Mouse (Mus musculus): ENCODE measurements around the gene Cpt1b.
"Not testable (repeated sequence)": the region's sequence is repeated elsewhere in the genome, so short reads cannot be mapped to it uniquely, and the experiment has no call there.

The Cpt1b gene

GRCm38 (mm10) chr15:89431806-89432205 lies 6.1 kb upstream of the Cpt1b start:
- DNase-seq = no peak

- DNase-seq = no peak
Observed at GRCm38 (mm10) chr15:89431271-89431670, 5.6 kb upstream of the Cpt1b start.

GRCm38 (mm10) chr15:89430771-89431170 lies 5.1 kb upstream of the Cpt1b start:
- DNase-seq = not testable (repeated sequence)

- no peak for DNase-seq
Observed at GRCm38 (mm10) chr15:89430341-89430740, 4.7 kb upstream of the Cpt1b start.

- DNase-seq = peak; percentile 93
Observed at GRCm38 (mm10) chr15:89429352-89430221, 3.9 kb upstream of the Cpt1b start, which contains the start of the genes C730034F03Rik, Gm44502 and Chkb. C730034F03Rik (plus strand) TSS chr15:89429589. Gm44502 (minus strand) TSS chr15:89429696. Chkb (minus strand) TSS chr15:89429908.

GRCm38 (mm10) chr15:89428821-89429351 lies 3.2 kb upstream of the Cpt1b start:
- DNase-seq = no peak

GRCm38 (mm10) chr15:89428136-89428790 lies 2.6 kb upstream of the Cpt1b start:
- no peak for DNase-seq

GRCm38 (mm10) chr15:89426716-89427115 lies 1.1 kb upstream of the Cpt1b start:
- DNase-seq = no peak

- DNase-seq = no peak
Observed at GRCm38 (mm10) chr15:89424621-89425020, 1.0 kb downstream of the Cpt1b start.

- DNase-seq = no peak
Observed at GRCm38 (mm10) chr15:89421938-89422337, 3.7 kb downstream of the Cpt1b start.

GRCm38 (mm10) chr15:89415282-89415681 lies 10.4 kb downstream of the Cpt1b start:
- no peak for DNase-seq

- no peak for DNase-seq
Observed at GRCm38 (mm10) chr15:89410118-89410517, 15.5 kb downstream of the Cpt1b start, which contains the start of gene Syce3. Syce3 (minus strand) TSS chr15:89410503.

- no peak for DNase-seq
Observed at GRCm38 (mm10) chr15:89406691-89407090, 19.0 kb downstream of the Cpt1b start.

GRCm38 (mm10) chr15:89404831-89405623 lies 20.6 kb downstream of the Cpt1b start:
- DNase-seq = no peak

- DNase-seq = no peak
Observed at GRCm38 (mm10) chr15:89402471-89402870, 23.2 kb downstream of the Cpt1b start.

GRCm38 (mm10) chr15:89399716-89400115 lies 25.9 kb downstream of the Cpt1b start:
- no peak for DNase-seq

GRCm38 (mm10) chr15:89398146-89398545 lies 27.5 kb downstream of the Cpt1b start:
- no peak for DNase-seq

GRCm38 (mm10) chr15:89396883-89397282 lies 28.8 kb downstream of the Cpt1b start:
- DNase-seq = no peak

- no peak for DNase-seq
Observed at GRCm38 (mm10) chr15:89390081-89390480, 35.6 kb downstream of the Cpt1b start.

- peak; percentile 64 for DNase-seq
Observed at GRCm38 (mm10) chr15:89387127-89387526, 38.5 kb downstream of the Cpt1b start.

GRCm38 (mm10) chr15:89384617-89385016 lies 41.0 kb downstream of the Cpt1b start, which contains the start of gene Klhdc7b:
Klhdc7b (plus strand) TSS chr15:89384917.
- no peak for DNase-seq

GRCm38 (mm10) chr15:89379429-89379828 lies 46.2 kb downstream of the Cpt1b start:
- peak; percentile 53 for DNase-seq
